Mouse (Mus musculus): ENCODE measurements around the gene Tpd52l1. TPM values are rescaled to one million over a fixed set of nuclear protein-coding genes. Genes with fewer than 3 reads are reported as not detected.
A peak's percentile ranks its signal among the peaks of the same experiment; 100 is the strongest.

The Tpd52l1 gene
- polyA plus RNA-seq (2014; fragmentation: Nextera tagmentation; extraction: Ambion mirVana): 23.3 and 25.3 TPM in 2 replicates

DNA sequence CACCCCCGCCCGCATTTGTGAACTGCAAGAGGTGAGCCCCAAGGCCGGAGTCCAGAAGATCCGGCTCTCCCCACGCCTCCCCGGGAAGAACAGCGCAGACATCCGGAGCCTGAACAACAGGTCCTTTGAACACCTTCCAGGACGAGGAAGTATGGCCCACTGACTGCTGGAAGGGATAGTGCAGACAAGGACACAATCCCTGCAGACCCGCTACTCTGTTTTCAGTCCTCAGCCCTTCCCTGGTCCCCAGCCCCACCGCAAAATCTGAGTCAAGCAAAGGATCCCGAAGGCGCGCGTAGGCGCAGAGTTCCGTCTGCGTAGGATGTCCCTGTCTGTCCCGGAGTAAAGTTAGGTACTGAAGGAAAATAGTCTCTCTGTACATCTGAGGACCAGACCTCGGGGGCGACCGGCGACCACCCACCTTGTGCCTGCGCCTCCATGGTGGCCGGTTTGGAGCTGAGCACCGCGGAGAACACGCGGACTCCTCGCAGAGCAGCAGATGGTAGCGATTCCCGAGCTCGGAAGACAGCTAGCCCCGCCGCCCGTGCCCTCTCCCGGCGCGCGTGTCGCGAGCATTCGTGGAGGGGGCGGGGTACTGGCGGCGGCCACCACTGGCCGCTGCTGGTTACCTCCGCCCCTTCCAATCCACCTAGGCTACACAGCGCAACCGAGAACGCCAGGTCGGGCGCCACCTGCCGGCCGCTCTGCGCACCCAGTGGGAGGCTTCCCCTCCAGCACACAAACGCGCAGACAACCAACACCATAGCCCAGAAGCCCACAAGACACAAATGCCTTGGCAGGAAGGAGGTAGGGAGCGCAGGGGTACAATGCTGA is at the start of gene Tpd52l1:
TSS of gene Tpd52l1 (minus strand) at position 668 of the 834 bp plus-strand sequence.
- H3K4me1 ChIP-seq (ENCODE audit: control insufficient read depth, insufficient read depth, low read length): no peaks in the 10 kb centered on the region
- H3K27ac ChIP-seq (ENCODE audit: low read length): no peak within 1 kb of the TSS; the same call in 1 of the 2 replicates
- peak within 1 kb of the TSS; percentile 46 for H3K9ac ChIP-seq (replicated peaks; ENCODE audit: low read depth, low read length)
- ATAC-seq (ENCODE audit: insufficient number of reproducible peaks, insufficient read depth, low FRiP score, low read depth): peak; percentile 94
- no peaks in the 10 kb centered on the region for H3K27me3 ChIP-seq (ENCODE audit: control insufficient read depth, insufficient read depth, low read length)
- H3K4me2 ChIP-seq (replicated peaks; ENCODE audit: low read depth, low read length): peak within 1 kb of the TSS; percentile 80
- H3K4me3 ChIP-seq (ENCODE audit: low read depth, low read length): peak within 1 kb of the TSS; percentile 53
- H3K9me3 ChIP-seq (ENCODE audit: control insufficient read depth, low read depth, low read length): no peaks in the 10 kb centered on the region
- H3K36me3 ChIP-seq (ENCODE audit: control insufficient read depth, insufficient read depth, low read length): no peaks in the 10 kb centered on the region
- WGBS: 1% methylated on average over 59 of the region's 59 CpGs

DNA sequence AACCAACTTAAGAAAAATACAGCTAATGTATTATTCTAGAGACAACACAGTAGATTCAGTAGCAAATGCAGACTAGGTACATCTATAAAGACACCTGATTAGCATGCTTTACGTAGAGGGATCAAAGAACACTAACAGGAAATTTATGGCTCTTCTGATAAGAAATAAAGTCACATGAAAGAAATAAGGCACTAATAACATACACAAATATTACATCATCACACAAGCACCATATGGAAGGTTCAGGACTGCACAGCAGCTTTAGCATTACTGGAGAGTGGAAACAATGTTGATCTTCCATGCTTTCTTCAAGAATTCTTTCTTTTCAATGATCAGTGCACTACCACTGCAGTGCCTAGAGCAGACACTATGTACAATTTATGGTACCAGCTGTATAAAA is 48.5 kb upstream of the Tpd52l1 start:
- Histone ChIP-seq H3K9me3 (ENCODE audit: control insufficient read depth, low read depth, low read length) (peaks cover 8% of the 10 kb centered on the region; the same call in 1 of the 2 replicates), H3K4me1 (ENCODE audit: control insufficient read depth, insufficient read depth, low read length) (no peaks in the 10 kb centered on the region), H3K4me3 (ENCODE audit: low read depth, low read length) (no peak overlapping the region), H3K4me2 (replicated peaks; ENCODE audit: low read depth, low read length) (no peak overlapping the region), H3K27me3 (ENCODE audit: control insufficient read depth, insufficient read depth, low read length) (no peaks in the 10 kb centered on the region), H3K36me3 (ENCODE audit: control insufficient read depth, insufficient read depth, low read length) (no peaks in the 10 kb centered on the region), H3K27ac (ENCODE audit: low read length) (no peak overlapping the region), H3K9ac (replicated peaks; ENCODE audit: low read depth, low read length) (no peak overlapping the region)
- WGBS: 88% methylated on average over 1 of the region's 1 CpGs
- ATAC-seq (ENCODE audit: insufficient number of reproducible peaks, insufficient read depth, low FRiP score, low read depth): no peak

DNA sequence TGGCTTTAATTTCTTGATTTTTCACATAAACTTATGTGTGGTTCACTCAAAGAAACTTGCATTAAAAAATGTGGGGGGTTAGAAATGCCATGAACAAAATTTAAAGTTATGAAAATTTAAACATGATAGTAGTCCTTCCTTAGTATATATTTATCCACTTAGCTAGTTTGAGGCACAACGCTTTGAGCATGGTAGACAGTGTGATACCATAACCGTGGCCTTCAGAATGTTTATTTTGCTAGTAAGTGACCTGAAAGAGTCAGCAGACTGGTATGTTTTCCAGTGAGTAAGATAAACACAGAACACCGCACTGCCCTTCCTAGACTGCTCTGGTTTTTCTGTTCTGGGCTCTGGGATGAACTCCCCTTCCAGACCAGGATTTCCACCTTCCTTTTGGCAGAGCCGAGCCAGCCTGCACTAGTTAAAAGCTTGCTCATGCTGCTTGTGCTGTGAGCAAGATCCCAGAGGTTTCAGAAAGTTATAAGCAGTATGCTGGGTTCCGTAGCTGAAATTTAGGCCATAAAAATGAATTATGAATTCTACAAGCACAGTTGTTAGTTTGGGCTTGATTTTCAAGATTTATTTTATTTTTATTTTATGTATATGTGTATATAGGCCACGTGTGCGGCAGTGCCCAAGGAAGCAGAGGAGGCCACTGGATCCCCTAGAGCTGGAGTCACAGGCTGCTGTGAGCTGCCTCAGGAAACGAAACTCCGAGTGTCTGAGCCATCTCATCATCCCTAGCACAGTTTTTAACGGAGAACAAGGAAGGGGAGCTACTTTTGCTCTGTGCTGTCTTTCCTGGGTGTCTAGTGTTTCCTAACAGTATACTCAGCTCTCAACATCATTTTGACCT is 21.5 kb upstream of the Tpd52l1 start:
- Histone ChIP-seq H3K27ac (ENCODE audit: low read length) (no peak overlapping the region), H3K36me3 (ENCODE audit: control insufficient read depth, insufficient read depth, low read length) (no peaks in the 10 kb centered on the region), H3K4me3 (ENCODE audit: low read depth, low read length) (no peak overlapping the region), H3K27me3 (ENCODE audit: control insufficient read depth, insufficient read depth, low read length) (no peaks in the 10 kb centered on the region), H3K4me1 (ENCODE audit: control insufficient read depth, insufficient read depth, low read length) (0 out of 2 replicates have a peak, but pooled peaks cover 4% of the 10 kb centered on the region), H3K4me2 (replicated peaks; ENCODE audit: low read depth, low read length) (no peak overlapping the region), H3K9ac (replicated peaks; ENCODE audit: low read depth, low read length) (no peak overlapping the region), H3K9me3 (ENCODE audit: control insufficient read depth, low read depth, low read length) (no peaks in the 10 kb centered on the region)
- no peak for ATAC-seq (ENCODE audit: insufficient number of reproducible peaks, insufficient read depth, low FRiP score, low read depth)
- 38% methylated on average over 10 of the region's 10 CpGs for WGBS

DNA sequence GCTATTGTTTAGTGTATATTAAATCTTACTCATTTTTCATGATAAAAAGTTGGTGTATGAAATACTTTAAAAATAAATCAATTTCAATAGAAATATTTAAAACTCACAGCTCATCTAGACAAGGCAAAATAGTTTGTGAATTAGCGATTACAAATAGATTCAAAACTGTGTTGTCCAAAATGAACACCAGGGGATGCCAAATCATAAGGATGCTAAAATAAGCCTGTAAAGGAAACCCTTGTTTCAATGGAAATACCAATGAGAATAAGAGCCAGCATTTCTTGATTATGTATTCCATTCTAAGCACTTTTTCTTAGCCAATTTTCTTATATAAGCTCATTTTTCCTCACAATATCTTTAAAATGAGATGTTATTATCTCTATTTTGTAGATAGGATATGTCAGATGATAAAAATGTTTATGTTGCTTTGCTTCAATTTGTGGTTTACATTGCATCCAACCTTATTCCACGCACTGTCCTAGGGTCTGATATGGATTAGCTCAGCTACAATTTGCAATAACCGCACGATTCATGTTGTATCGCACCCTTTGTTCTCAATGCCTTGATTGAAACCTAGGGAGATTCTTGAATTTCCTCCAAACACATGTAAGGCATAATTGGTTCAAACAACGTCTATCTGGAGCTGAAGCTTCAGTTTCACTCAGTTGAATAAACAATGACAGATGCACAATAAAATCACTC is 20.2 kb upstream of the Tpd52l1 start:
- Histone ChIP-seq H3K27me3 (ENCODE audit: control insufficient read depth, insufficient read depth, low read length) (no peaks in the 10 kb centered on the region), H3K9ac (replicated peaks; ENCODE audit: low read depth, low read length) (no peak overlapping the region), H3K36me3 (ENCODE audit: control insufficient read depth, insufficient read depth, low read length) (no peaks in the 10 kb centered on the region), H3K27ac (ENCODE audit: low read length) (no peak overlapping the region), H3K9me3 (ENCODE audit: control insufficient read depth, low read depth, low read length) (no peaks in the 10 kb centered on the region), H3K4me1 (ENCODE audit: control insufficient read depth, insufficient read depth, low read length) (0 out of 2 replicates have a peak, but pooled peaks cover 4% of the 10 kb centered on the region), H3K4me2 (replicated peaks; ENCODE audit: low read depth, low read length) (no peak overlapping the region), H3K4me3 (ENCODE audit: low read depth, low read length) (no peak overlapping the region)
- no peak for ATAC-seq (ENCODE audit: insufficient number of reproducible peaks, insufficient read depth, low FRiP score, low read depth)
- WGBS: 77% methylated on average over 6 of the region's 6 CpGs

DNA sequence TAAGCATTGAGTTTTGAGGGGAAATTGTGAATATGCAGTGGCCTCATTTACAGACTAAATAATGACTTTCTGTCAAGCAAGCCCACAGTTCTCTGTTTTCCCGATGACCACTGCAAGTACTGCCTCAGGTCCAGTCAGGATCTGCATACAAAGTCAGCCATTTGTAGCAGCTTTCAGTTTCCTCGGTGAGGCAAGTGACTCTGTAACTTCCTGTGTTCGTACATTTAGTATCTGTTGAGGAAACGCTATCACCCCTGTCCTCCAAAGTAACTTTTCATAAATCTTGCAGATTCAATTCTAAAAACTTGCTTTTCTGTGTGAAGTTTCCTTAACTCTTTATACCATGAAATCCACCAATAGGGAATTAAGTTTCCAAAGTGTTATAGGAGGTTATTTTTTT is 19.7 kb upstream of the Tpd52l1 start:
- H3K9me3 ChIP-seq (ENCODE audit: control insufficient read depth, low read depth, low read length): no peaks in the 10 kb centered on the region
- H3K4me2 ChIP-seq (replicated peaks; ENCODE audit: low read depth, low read length): no peak overlapping the region
- H3K27me3 ChIP-seq (ENCODE audit: control insufficient read depth, insufficient read depth, low read length): no peaks in the 10 kb centered on the region
- 0 out of 2 replicates have a peak, but pooled peaks cover 4% of the 10 kb centered on the region for H3K4me1 ChIP-seq (ENCODE audit: control insufficient read depth, insufficient read depth, low read length)
- no peak overlapping the region for H3K9ac ChIP-seq (replicated peaks; ENCODE audit: low read depth, low read length)
- no peak overlapping the region for H3K27ac ChIP-seq (ENCODE audit: low read length)
- no peak for ATAC-seq (ENCODE audit: insufficient number of reproducible peaks, insufficient read depth, low FRiP score, low read depth)
- 63% methylated on average over 4 of the region's 4 CpGs for WGBS
- no peak overlapping the region for H3K4me3 ChIP-seq (ENCODE audit: low read depth, low read length)
- no peaks in the 10 kb centered on the region for H3K36me3 ChIP-seq (ENCODE audit: control insufficient read depth, insufficient read depth, low read length)

DNA sequence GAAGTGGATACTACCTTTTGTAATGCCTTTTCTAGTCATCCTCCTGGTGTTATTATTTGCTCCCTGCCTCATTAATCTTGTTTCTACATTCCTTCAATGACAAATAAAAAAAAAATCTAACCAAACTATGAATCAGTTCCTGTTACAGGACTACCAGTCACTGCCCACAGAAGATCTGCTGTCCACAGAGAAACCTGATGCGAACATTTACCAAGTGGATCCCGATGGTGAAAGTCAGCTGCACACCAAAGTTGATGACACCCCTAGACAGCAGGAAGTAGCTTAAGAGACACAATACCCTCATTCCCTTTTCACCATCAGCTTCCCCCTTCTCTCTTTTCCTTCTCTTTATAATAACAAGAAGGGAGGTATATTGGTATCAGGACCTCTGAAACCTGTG is 17.3 kb upstream of the Tpd52l1 start:
- no peaks in the 10 kb centered on the region for H3K27me3 ChIP-seq (ENCODE audit: control insufficient read depth, insufficient read depth, low read length)
- H3K4me2 ChIP-seq (replicated peaks; ENCODE audit: low read depth, low read length): no peak overlapping the region
- H3K9ac ChIP-seq (replicated peaks; ENCODE audit: low read depth, low read length): no peak overlapping the region
- WGBS: 87% methylated on average over 2 of the region's 2 CpGs
- no peak overlapping the region for H3K27ac ChIP-seq (ENCODE audit: low read length)
- H3K36me3 ChIP-seq (ENCODE audit: control insufficient read depth, insufficient read depth, low read length): no peaks in the 10 kb centered on the region
- no peak for ATAC-seq (ENCODE audit: insufficient number of reproducible peaks, insufficient read depth, low FRiP score, low read depth)
- H3K4me1 ChIP-seq (ENCODE audit: control insufficient read depth, insufficient read depth, low read length): 0 out of 2 replicates have a peak, but pooled peaks cover 4% of the 10 kb centered on the region
- H3K9me3 ChIP-seq (ENCODE audit: control insufficient read depth, low read depth, low read length): no peaks in the 10 kb centered on the region
- H3K4me3 ChIP-seq (ENCODE audit: low read depth, low read length): no peak overlapping the region

DNA sequence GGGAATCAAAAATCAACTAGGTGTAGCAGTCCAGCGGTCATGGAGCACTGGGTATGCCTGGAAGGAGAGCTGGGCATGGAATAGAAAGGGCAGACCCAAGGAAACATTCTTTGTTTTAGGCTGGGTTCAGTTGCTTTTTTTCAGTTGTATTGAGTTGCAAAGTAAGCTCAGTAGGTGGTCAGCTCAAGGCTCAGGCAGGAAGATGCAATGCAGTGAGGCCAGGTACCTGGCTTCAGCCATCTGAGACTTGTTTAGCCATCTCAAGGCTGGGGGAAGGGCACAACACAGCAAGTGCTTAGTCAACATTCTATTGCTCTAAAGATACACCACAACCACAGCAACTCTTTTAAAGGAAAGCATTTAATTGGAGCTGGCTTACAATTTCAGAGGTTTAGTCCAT is 11.0 kb upstream of the Tpd52l1 start:
- ATAC-seq (ENCODE audit: insufficient number of reproducible peaks, insufficient read depth, low FRiP score, low read depth): no peak
- Histone ChIP-seq H3K27ac (ENCODE audit: low read length) (no peak overlapping the region), H3K4me3 (ENCODE audit: low read depth, low read length) (no peak overlapping the region), H3K9me3 (ENCODE audit: control insufficient read depth, low read depth, low read length) (no peaks in the 10 kb centered on the region), H3K4me2 (replicated peaks; ENCODE audit: low read depth, low read length) (no peak overlapping the region), H3K4me1 (ENCODE audit: control insufficient read depth, insufficient read depth, low read length) (no peaks in the 10 kb centered on the region), H3K27me3 (ENCODE audit: control insufficient read depth, insufficient read depth, low read length) (no peaks in the 10 kb centered on the region), H3K36me3 (ENCODE audit: control insufficient read depth, insufficient read depth, low read length) (no peaks in the 10 kb centered on the region), H3K9ac (replicated peaks; ENCODE audit: low read depth, low read length) (no peak overlapping the region)
- WGBS: 76% methylated on average over 1 of the region's 1 CpGs

DNA sequence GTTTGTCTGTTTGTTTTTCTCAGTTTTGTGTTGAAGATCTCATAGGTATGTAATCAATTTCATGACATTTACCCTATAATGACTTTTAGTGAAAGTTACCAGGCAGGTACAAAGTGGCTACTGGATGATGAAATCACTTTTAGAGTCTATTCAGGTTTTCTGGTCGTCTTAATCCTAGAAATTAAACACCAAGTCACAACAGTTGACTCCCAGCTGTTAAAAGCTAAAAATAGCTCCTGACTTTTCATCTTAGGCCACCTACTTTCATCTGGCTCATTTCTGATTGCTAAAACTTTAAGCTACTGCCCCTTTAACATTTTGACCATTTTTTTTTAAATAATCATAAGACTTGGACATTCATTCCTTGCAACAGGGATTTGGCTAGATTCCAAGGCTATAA is 1.3 kb upstream of the Tpd52l1 start:
- Histone ChIP-seq H3K4me3 (ENCODE audit: low read depth, low read length) (no peak overlapping the region), H3K4me1 (ENCODE audit: control insufficient read depth, insufficient read depth, low read length) (no peaks in the 10 kb centered on the region), H3K9me3 (ENCODE audit: control insufficient read depth, low read depth, low read length) (no peaks in the 10 kb centered on the region), H3K4me2 (replicated peaks; ENCODE audit: low read depth, low read length) (no peak overlapping the region), H3K27me3 (ENCODE audit: control insufficient read depth, insufficient read depth, low read length) (no peaks in the 10 kb centered on the region), H3K36me3 (ENCODE audit: control insufficient read depth, insufficient read depth, low read length) (no peaks in the 10 kb centered on the region), H3K27ac (ENCODE audit: low read length) (no peak overlapping the region), H3K9ac (replicated peaks; ENCODE audit: low read depth, low read length) (no peak overlapping the region)
- no peak for ATAC-seq (ENCODE audit: insufficient number of reproducible peaks, insufficient read depth, low FRiP score, low read depth)
- 9% methylated on average over 1 of the region's 1 CpGs for WGBS

Measured in stomach, embryonic 14.5 days (tissue).